ENCODE assay signal across 16 mouse cellular contexts in the genomic region with DNA sequence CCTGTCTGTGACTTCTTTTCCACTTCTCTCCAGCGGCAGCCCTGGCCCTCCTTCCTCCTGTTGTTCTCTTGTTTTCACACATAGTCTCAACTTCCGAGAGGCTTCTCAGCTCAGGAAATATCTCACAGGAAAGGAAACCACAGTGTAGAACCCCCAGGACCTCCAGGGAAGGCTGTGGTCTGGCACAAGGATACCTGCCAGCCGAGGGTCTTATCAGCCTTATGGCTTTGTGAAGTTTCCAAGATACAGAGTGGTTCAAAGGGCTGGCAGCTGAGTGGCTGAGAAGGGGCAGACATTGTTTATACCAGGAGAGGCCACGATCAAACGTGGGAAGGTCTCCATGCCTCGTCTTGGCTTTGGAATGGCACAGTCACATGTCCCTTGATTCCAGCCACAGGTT. TPM values are rescaled to one million over a fixed set of nuclear protein-coding genes. Genes with fewer than 3 reads are reported as not detected.
DNase-seq lines count a peak whose midpoint lies in the region; ATAC-seq lines count a peak whose summit lies in the region.
"Had no signal": no experiment of that assay in that cellular context is flagged by ENCODE, and none has a peak within 500 bp of the region (broad histone marks: within the 10 kb centered on the region; RNA-seq: fewer than 3 reads in every experiment).

No protein-coding gene starts in this region.

- intact Hi-C loops in heart, postnatal 10 days (cut with DNase I), result no loop called here

- H3K4me1 ChIP-seq in heart, embryonic 16.5 days (ENCODE audit: control insufficient read depth, insufficient read depth, low read length), result peaks cover 6% of the 10 kb centered on the region; the same call in 1 of the 2 replicates
- peaks cover 90% of the 10 kb centered on the region for H3K4me1 ChIP-seq in megakaryocyte, embryonic 14.5 days
- H3K4me1 ChIP-seq: embryonic facial prominence, embryonic 12.5 days; limb, embryonic 12.5 days had no signal

- DNase-seq in heart, postnatal 10 days, result no peak
- no peak for DNase-seq in testis, postnatal 10 days (ENCODE audit: low spot score)
- DNase-seq: adrenal gland, postnatal 36 days; cerebellum, postnatal 14 days; thymus, postnatal 25 days had no signal

- no peak overlapping the region for H3K4me2 ChIP-seq in heart, embryonic 16.5 days (ENCODE audit: low read depth, low read length)
- H3K4me2 ChIP-seq: embryonic facial prominence, embryonic 12.5 days; forebrain, embryonic 12.5 days; limb, embryonic 12.5 days had no signal

- ATAC-seq in heart, embryonic 16.5 days (replicated peaks; ENCODE audit: extremely low read depth, insufficient read depth, low FRiP score), result 0 out of 2 replicates have a peak, but pooled peaks have one; percentile 7
- no peak for ATAC-seq in megakaryocyte, adult 5-6 weeks (ENCODE audit: poor library complexity, severe bottlenecking)
- ATAC-seq in erythroid progenitor cell, adult 5-6 weeks (replicated peaks; ENCODE audit: low FRiP score, poor library complexity, severe bottlenecking), result peak; percentile 8
- ATAC-seq in megakaryocyte-erythroid progenitor cell, adult 5-6 weeks (replicated peaks; ENCODE audit: low FRiP score, low TSS enrichment, poor library complexity, severe bottlenecking), result peak; percentile 8; the same call in 1 of the 2 replicates
- ATAC-seq: activated CD4-positive, CD25-positive, alpha-beta regulatory T cell, adult 4 months had no signal

- 30% methylated on average over 6 of the region's 6 CpGs for WGBS in heart, embryonic 16.5 days

- no peaks in the 10 kb centered on the region for H3K9me3 ChIP-seq in heart, embryonic 16.5 days (replicated peaks; ENCODE audit: control insufficient read depth, low read length)
- peaks cover 10% of the 10 kb centered on the region for H3K9me3 ChIP-seq in megakaryocyte, embryonic 14.5 days
- H3K9me3 ChIP-seq: embryonic facial prominence, embryonic 12.5 days; forebrain, embryonic 12.5 days; limb, embryonic 12.5 days had no signal

- peak overlapping the region; percentile 52; the same call in 1 of the 2 replicates for H3K27ac ChIP-seq in heart, embryonic 16.5 days (ENCODE audit: low read length)
- H3K27ac ChIP-seq: embryonic facial prominence, embryonic 12.5 days; limb, embryonic 12.5 days had no signal

- H3K9ac ChIP-seq in heart, embryonic 16.5 days (ENCODE audit: low read length), result no peak overlapping the region
- H3K9ac ChIP-seq: embryonic facial prominence, embryonic 12.5 days; forebrain, embryonic 12.5 days; limb, embryonic 12.5 days had no signal

- H3K27me3 ChIP-seq in heart, embryonic 16.5 days (ENCODE audit: control insufficient read depth, insufficient read depth, low read length), result no peaks in the 10 kb centered on the region
- peaks cover 8% of the 10 kb centered on the region for H3K27me3 ChIP-seq in megakaryocyte, embryonic 14.5 days (replicated peaks)

- no peaks in the 10 kb centered on the region for H3K36me3 ChIP-seq in heart, embryonic 16.5 days (ENCODE audit: control insufficient read depth, insufficient read depth)
- peaks cover 77% of the 10 kb centered on the region for H3K36me3 ChIP-seq in megakaryocyte, embryonic 14.5 days (replicated peaks; ENCODE audit: low read length)
- H3K36me3 ChIP-seq: embryonic facial prominence, embryonic 12.5 days; forebrain, embryonic 12.5 days; limb, embryonic 12.5 days had no signal

- H3K4me3 ChIP-seq in heart, embryonic 16.5 days (ENCODE audit: low read length), result no peak overlapping the region
- peak overlapping the region; percentile 48 for H3K4me3 ChIP-seq in megakaryocyte, embryonic 14.5 days (replicated peaks)
- H3K4me3 ChIP-seq: embryonic facial prominence, embryonic 12.5 days; forebrain, embryonic 12.5 days; limb, embryonic 12.5 days had no signal

RNA-seq across cellular contexts. Expression of a gene that starts 9.2 kb away (rescaled TPM):
- polyA plus RNA-seq in heart, embryonic 16.5 days (2015; fragmentation: Nextera tagmentation; extraction: Ambion mirVana), result 0.80 and 1.2 TPM in 2 replicates
- total RNA-seq in heart, postnatal 10 days (2021), result 1 to 10 TPM; 2.8 to 3.0 TPM
- polyA plus RNA-seq in megakaryocyte, embryonic 14.5 days (2012; ENCODE audit: insufficient read depth, low replicate concordance), result 1.2 TPM in 1 of 2 replicates, not detected in the other
- 0.39 TPM in 1 of 2 replicates, not detected in the other for total RNA-seq in megakaryocyte, adult 5-6 weeks (2015)
- total RNA-seq in megakaryocyte, adult 5-6 weeks (2017), result not detected in 2 replicates
- not detected in 2 replicates for total RNA-seq in erythroid progenitor cell, adult 5-6 weeks (2015; ENCODE audit: low replicate concordance)
- total RNA-seq in erythroid progenitor cell, adult 5-6 weeks (2017; ENCODE audit: low replicate concordance), result 0.08 TPM in 1 of 2 replicates, not detected in the other
- total RNA-seq in megakaryocyte-erythroid progenitor cell, adult 5-6 weeks (2014; fragmentation: Nextera tagmentation), result 0.48 and 0.77 TPM in 2 replicates
- total RNA-seq in megakaryocyte-erythroid progenitor cell, adult 5-6 weeks (2017), result 0.72 and 1.2 TPM in 2 replicates

RNA-seq across cellular contexts. Expression of a gene that starts 38.0 kb away (rescaled TPM):
- polyA plus RNA-seq in heart, embryonic 16.5 days (2015; fragmentation: Nextera tagmentation; extraction: Ambion mirVana), result 3.3 and 3.4 TPM in 2 replicates
- 1 to 10 TPM in 1 of 2 experiments, under 1 TPM in 1; 0.72 to 1.3 TPM for total RNA-seq in heart, postnatal 10 days (2021)
- polyA plus RNA-seq in megakaryocyte, embryonic 14.5 days (2012; ENCODE audit: insufficient read depth, low replicate concordance), result 2,862 and 6,438 TPM in 2 replicates
- total RNA-seq in megakaryocyte, adult 5-6 weeks (2015), result 0.16 and 1.2 TPM in 2 replicates
- 0.59 TPM in 1 of 2 replicates, not detected in the other for total RNA-seq in megakaryocyte, adult 5-6 weeks (2017)
- 32.4 and 58.3 TPM in 2 replicates for total RNA-seq in erythroid progenitor cell, adult 5-6 weeks (2015; ENCODE audit: low replicate concordance)
- 11.4 and 18.4 TPM in 2 replicates for total RNA-seq in erythroid progenitor cell, adult 5-6 weeks (2017; ENCODE audit: low replicate concordance)
- 1.8 and 4.5 TPM in 2 replicates for total RNA-seq in megakaryocyte-erythroid progenitor cell, adult 5-6 weeks (2014; fragmentation: Nextera tagmentation)
- total RNA-seq in megakaryocyte-erythroid progenitor cell, adult 5-6 weeks (2017), result 3.1 and 7.3 TPM in 2 replicates
- total RNA-seq: adrenal gland, postnatal 36 days; granulocyte monocyte progenitor cell, adult 5-6 weeks; midbrain, postnatal 0 days had no signal
- polyA plus RNA-seq: activated CD4-positive, CD25-positive, alpha-beta regulatory T cell, adult 4 months; midbrain, postnatal 0 days had no signal
